Mouse (Mus musculus) liver, embryonic 15.5 days (tissue): ENCODE data around the gene Hjurp. TPM values are rescaled to one million over a fixed set of nuclear protein-coding genes. Genes with fewer than 3 reads are reported as not detected.

Experiments used
- ATAC-seq: fragments of 200-750 bp; cut with Nextera tagmentation; 2 replicates; pipeline ENCODE4 v1.8.0; 2017; ENCODE audit warnings: moderate number of reproducible peaks, mild to moderate bottlenecking, moderate library complexity; ENCODE audit not compliant: insufficient read depth
- H3K27ac ChIP-seq: fragments of 300-500 bp; sonication (generic); replicated peaks from 2 replicates; pipeline ENCODE4 v1.5.1; 2015; ENCODE audit warnings: mild to moderate bottlenecking, inconsistent platforms
- H3K27me3 ChIP-seq: fragments of 300-500 bp; sonication (generic); 2 replicates; pipeline ENCODE4 v1.6.1; 2015; ENCODE audit warnings: mild to moderate bottlenecking, inconsistent platforms
- H3K36me3 ChIP-seq: fragments of 300-500 bp; sonication (generic); replicated peaks from 2 replicates; pipeline ENCODE4 v1.6.1; 2015; ENCODE audit warnings: moderate library complexity, mild to moderate bottlenecking, inconsistent platforms
- H3K4me1 ChIP-seq: fragments of 300-500 bp; sonication (generic); replicated peaks from 2 replicates; pipeline ENCODE4 v1.6.1; 2015; ENCODE audit warnings: inconsistent platforms
- H3K4me2 ChIP-seq: fragments of 300-500 bp; sonication (generic); 2 replicates; pipeline ENCODE4 v1.6.1; 2015; ENCODE audit warnings: moderate library complexity, mild to moderate bottlenecking, inconsistent platforms
- H3K4me3 ChIP-seq: fragments of 300-500 bp; sonication (generic); replicated peaks from 2 replicates; pipeline ENCODE4 v1.5.1; 2015; ENCODE audit warnings: mild to moderate bottlenecking, inconsistent platforms
- H3K9ac ChIP-seq: fragments of 300-500 bp; sonication (generic); 2 replicates; pipeline ENCODE4 v1.6.1; 2015; ENCODE audit warnings: moderate library complexity, mild to moderate bottlenecking, inconsistent platforms
- H3K9me3 ChIP-seq: fragments of 300-500 bp; sonication (generic); replicated peaks from 2 replicates; pipeline ENCODE4 v1.6.1; 2016; ENCODE audit warnings: inconsistent platforms
- WGBS: fragments of 180-500 bp; shearing (Covaris S2); methylation state at CpG from one replicate; pipeline ENCODE4 v1.1.7; 2015; ENCODE audit warnings: mixed read lengths; ENCODE audit not compliant: insufficient replicate concordance; 5-methylcytosine and 5-hydroxymethylcytosine counted together
- polyA plus RNA-seq: library from polyadenylated mRNA; unstranded; fragments of >200 nt; fragmentation: Nextera tagmentation; extraction: Ambion mirVana; gene quantifications from 2 replicates; pipeline ENCODE4 v1.2.1, GENCODE M21; 2015

Hjurp gene
- polyA plus RNA-seq, 1 experiment from 2014 or later = 62.7 TPM

GRCm38 (mm10) chr1:88266123-88266522, 11.3 kb downstream of the Hjurp start:
- Histone ChIP-seq H3K27ac (no peak overlapping the region), H3K9me3 (no peaks in the 10 kb centered on the region), H3K36me3 (peaks cover 95% of the 10 kb centered on the region), H3K9ac (no peak overlapping the region), H3K27me3 (no peaks in the 10 kb centered on the region), H3K4me3 (no peak overlapping the region), H3K4me2 (no peak overlapping the region), H3K4me1 (peaks cover 22% of the 10 kb centered on the region)
- no peak for ATAC-seq
- 79% methylated on average over 13 of the region's 13 CpGs for WGBS

GRCm38 (mm10) chr1:88264869-88265240, 12.6 kb downstream of the Hjurp start:
- H3K9me3 ChIP-seq = no peaks in the 10 kb centered on the region
- no peak for ATAC-seq
- WGBS = 70% methylated on average over 4 of the region's 4 CpGs
- peaks cover 35% of the 10 kb centered on the region for H3K4me1 ChIP-seq
- H3K4me3 ChIP-seq = no peak overlapping the region
- H3K36me3 ChIP-seq = peaks cover 98% of the 10 kb centered on the region
- no peak overlapping the region for H3K27ac ChIP-seq
- H3K9ac ChIP-seq = no peak overlapping the region
- no peaks in the 10 kb centered on the region for H3K27me3 ChIP-seq
- no peak overlapping the region for H3K4me2 ChIP-seq

- Histone ChIP-seq H3K9me3 (no peaks in the 10 kb centered on the region), H3K4me1 (peaks cover 40% of the 10 kb centered on the region), H3K36me3 (peaks cover 93% of the 10 kb centered on the region), H3K27me3 (no peaks in the 10 kb centered on the region), H3K27ac (no peak overlapping the region), H3K9ac (no peak overlapping the region), H3K4me2 (no peak overlapping the region), H3K4me3 (no peak overlapping the region)
- WGBS = 75% methylated on average over 7 of the region's 7 CpGs
- no peak for ATAC-seq
Observed at GRCm38 (mm10) chr1:88264237-88264868, 13.1 kb downstream of the Hjurp start.

DNA sequence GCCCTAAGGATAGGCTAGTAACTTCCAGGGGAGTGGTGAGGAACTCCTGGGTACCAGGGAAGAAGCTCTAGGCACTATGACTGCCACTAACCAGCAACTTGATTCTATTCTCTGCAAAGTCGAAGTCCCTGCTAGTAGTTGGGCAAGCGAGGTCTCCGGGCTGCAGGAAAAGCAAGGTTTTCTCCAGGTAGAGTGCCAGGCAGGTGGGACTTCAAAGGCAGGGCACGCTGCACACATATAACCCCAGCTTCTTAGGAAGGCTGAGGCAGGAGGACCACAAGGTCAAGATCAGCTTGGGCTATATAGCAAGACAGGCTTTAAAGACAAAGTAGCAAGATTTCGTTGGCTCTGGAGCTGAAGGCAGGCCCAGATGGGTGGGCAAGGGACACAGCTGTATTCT, 13.7 kb downstream of the Hjurp start:
- no peak overlapping the region for H3K9ac ChIP-seq
- no peaks in the 10 kb centered on the region for H3K9me3 ChIP-seq
- 74% methylated on average over 5 of the region's 5 CpGs for WGBS
- no peaks in the 10 kb centered on the region for H3K27me3 ChIP-seq
- peaks cover 88% of the 10 kb centered on the region for H3K36me3 ChIP-seq
- H3K27ac ChIP-seq = no peak overlapping the region
- no peak for ATAC-seq
- no peak overlapping the region for H3K4me2 ChIP-seq
- peaks cover 44% of the 10 kb centered on the region for H3K4me1 ChIP-seq
- H3K4me3 ChIP-seq = no peak overlapping the region

GRCm38 (mm10) chr1:88262961-88263360, 14.5 kb downstream of the Hjurp start:
- Histone ChIP-seq H3K9me3 (no peaks in the 10 kb centered on the region), H3K4me2 (no peak overlapping the region), H3K4me3 (no peak overlapping the region), H3K9ac (no peak overlapping the region), H3K27me3 (no peaks in the 10 kb centered on the region), H3K27ac (no peak overlapping the region), H3K36me3 (peaks cover 79% of the 10 kb centered on the region), H3K4me1 (peaks cover 44% of the 10 kb centered on the region)
- ATAC-seq = no peak
- 67% methylated on average over 6 of the region's 6 CpGs for WGBS

DNA sequence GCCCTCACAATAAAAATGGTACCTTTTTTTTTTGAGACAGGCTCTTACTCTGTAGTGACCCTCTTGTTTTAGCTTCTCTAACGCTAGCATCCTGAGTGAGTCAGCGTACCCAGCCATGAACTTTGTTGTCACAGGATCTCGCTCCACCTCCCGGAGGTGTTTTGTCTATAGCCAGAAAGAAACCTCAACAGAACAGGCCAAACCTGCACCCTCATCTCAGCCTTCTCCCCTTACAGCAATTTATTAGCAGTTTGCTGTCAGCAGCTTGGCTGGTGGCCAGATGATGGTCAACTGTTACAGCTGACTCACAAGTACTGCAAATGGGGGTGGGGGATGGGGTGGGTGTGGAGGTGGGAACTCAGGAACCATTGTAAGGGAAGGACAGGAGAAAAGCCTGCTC, 15.2 kb downstream of the Hjurp start:
- Histone ChIP-seq H3K4me2 (no peak overlapping the region), H3K9me3 (no peaks in the 10 kb centered on the region), H3K9ac (no peak overlapping the region), H3K27ac (no peak overlapping the region), H3K4me1 (peaks cover 44% of the 10 kb centered on the region), H3K4me3 (no peak overlapping the region), H3K27me3 (no peaks in the 10 kb centered on the region), H3K36me3 (peaks cover 72% of the 10 kb centered on the region)
- no peak for ATAC-seq
- WGBS = 75% methylated on average over 4 of the region's 4 CpGs

- WGBS = 71% methylated on average over 7 of the region's 7 CpGs
- Histone ChIP-seq H3K27ac (no peak overlapping the region), H3K36me3 (peaks cover 67% of the 10 kb centered on the region), H3K27me3 (no peaks in the 10 kb centered on the region), H3K4me3 (no peak overlapping the region), H3K4me1 (peaks cover 44% of the 10 kb centered on the region), H3K4me2 (no peak overlapping the region), H3K9ac (no peak overlapping the region), H3K9me3 (no peaks in the 10 kb centered on the region)
- ATAC-seq = no peak
Observed at GRCm38 (mm10) chr1:88261706-88262105, 15.7 kb downstream of the Hjurp start.

- no peaks in the 10 kb centered on the region for H3K27me3 ChIP-seq
- peaks cover 44% of the 10 kb centered on the region for H3K4me1 ChIP-seq
- WGBS = 69% methylated on average over 10 of the region's 10 CpGs
- no peaks in the 10 kb centered on the region for H3K9me3 ChIP-seq
- peaks cover 58% of the 10 kb centered on the region for H3K36me3 ChIP-seq
- H3K4me2 ChIP-seq = no peak overlapping the region
- H3K27ac ChIP-seq = peak overlapping the region; percentile 12
- no peak overlapping the region for H3K4me3 ChIP-seq
- no peak overlapping the region for H3K9ac ChIP-seq
- ATAC-seq = peak; percentile 8; the same call in 1 of the 2 replicates
Observed at GRCm38 (mm10) chr1:88260604-88261377, 16.6 kb downstream of the Hjurp start.

GRCm38 (mm10) chr1:88260114-88260513, 17.3 kb downstream of the Hjurp start:
- H3K4me3 ChIP-seq = no peak overlapping the region
- peak overlapping the region; percentile 12; the same call in 1 of the 2 replicates for H3K27ac ChIP-seq
- H3K4me1 ChIP-seq = peaks cover 44% of the 10 kb centered on the region
- peaks cover 51% of the 10 kb centered on the region for H3K36me3 ChIP-seq
- 0 out of 2 replicates have a peak, but pooled peaks cover 3% of the 10 kb centered on the region for H3K9me3 ChIP-seq
- no peaks in the 10 kb centered on the region for H3K27me3 ChIP-seq
- no peak overlapping the region for H3K9ac ChIP-seq
- no peak overlapping the region for H3K4me2 ChIP-seq
- peak; percentile 62 for ATAC-seq
- WGBS = 57% methylated on average over 6 of the region's 6 CpGs

- Histone ChIP-seq H3K4me3 (no peak overlapping the region), H3K9me3 (0 out of 2 replicates have a peak, but pooled peaks cover 7% of the 10 kb centered on the region), H3K9ac (no peak overlapping the region), H3K27me3 (no peaks in the 10 kb centered on the region), H3K4me1 (peaks cover 44% of the 10 kb centered on the region), H3K4me2 (no peak overlapping the region), H3K36me3 (peaks cover 46% of the 10 kb centered on the region), H3K27ac (peak overlapping the region; percentile 12; the same call in 1 of the 2 replicates)
- 65% methylated on average over 4 of the region's 4 CpGs for WGBS
- peak; percentile 4; the same call in 1 of the 2 replicates for ATAC-seq
Observed at GRCm38 (mm10) chr1:88259643-88260024, 17.8 kb downstream of the Hjurp start.

DNA sequence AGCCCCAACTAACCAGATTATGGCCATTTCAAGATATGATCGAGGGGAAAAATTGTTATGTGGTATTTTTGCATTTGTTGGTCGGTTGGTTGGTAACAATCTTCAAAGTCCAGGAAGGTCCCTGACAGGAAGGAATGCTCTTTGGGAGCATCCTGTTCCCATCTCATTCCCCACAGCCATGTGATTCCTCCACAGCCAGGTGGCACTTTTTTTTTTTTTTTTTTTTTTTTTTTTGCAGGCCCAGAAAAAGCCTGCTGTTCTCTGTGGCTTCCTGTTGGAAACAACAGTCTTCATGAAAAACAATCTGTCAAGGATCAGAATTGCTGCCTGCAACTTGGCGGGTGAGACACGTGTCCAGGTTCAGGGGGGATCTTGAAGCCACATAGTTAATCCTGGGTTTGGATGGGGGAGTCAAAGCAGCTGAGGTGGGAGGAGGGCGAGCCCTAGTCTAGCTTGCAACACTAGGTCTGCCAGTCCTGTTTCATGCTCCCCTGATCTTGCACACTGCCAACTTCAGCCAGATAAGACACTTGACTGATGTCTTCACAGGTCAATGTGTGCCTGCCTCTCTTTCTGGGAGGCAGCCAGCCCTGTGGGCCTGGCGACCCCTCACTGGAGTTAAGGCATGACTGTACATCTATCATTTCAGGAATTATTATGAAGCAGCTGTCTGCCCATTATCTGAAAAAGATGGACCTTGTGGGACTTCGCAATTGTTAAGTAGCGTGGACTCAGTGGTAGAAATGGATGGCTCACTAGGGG, 18.4 kb downstream of the Hjurp start:
- no peaks in the 10 kb centered on the region for H3K27me3 ChIP-seq
- WGBS = 52% methylated on average over 8 of the region's 8 CpGs
- H3K27ac ChIP-seq = 0 out of 2 replicates have a peak overlapping the region, but pooled peaks have one; percentile 12

More for the DNA sequence above, 18.4 kb downstream of the Hjurp start:
- peaks cover 40% of the 10 kb centered on the region for H3K36me3 ChIP-seq
- H3K4me1 ChIP-seq = peaks cover 44% of the 10 kb centered on the region
- H3K4me2 ChIP-seq = no peak overlapping the region
- H3K9me3 ChIP-seq = 0 out of 2 replicates have a peak, but pooled peaks cover 11% of the 10 kb centered on the region
- 0 out of 2 replicates have a peak, but pooled peaks have one; percentile 2 for ATAC-seq
- H3K4me3 ChIP-seq = no peak overlapping the region
- no peak overlapping the region for H3K9ac ChIP-seq
